7 mouse cellular contexts compared by ENCODE assay signal in the genomic region with DNA sequence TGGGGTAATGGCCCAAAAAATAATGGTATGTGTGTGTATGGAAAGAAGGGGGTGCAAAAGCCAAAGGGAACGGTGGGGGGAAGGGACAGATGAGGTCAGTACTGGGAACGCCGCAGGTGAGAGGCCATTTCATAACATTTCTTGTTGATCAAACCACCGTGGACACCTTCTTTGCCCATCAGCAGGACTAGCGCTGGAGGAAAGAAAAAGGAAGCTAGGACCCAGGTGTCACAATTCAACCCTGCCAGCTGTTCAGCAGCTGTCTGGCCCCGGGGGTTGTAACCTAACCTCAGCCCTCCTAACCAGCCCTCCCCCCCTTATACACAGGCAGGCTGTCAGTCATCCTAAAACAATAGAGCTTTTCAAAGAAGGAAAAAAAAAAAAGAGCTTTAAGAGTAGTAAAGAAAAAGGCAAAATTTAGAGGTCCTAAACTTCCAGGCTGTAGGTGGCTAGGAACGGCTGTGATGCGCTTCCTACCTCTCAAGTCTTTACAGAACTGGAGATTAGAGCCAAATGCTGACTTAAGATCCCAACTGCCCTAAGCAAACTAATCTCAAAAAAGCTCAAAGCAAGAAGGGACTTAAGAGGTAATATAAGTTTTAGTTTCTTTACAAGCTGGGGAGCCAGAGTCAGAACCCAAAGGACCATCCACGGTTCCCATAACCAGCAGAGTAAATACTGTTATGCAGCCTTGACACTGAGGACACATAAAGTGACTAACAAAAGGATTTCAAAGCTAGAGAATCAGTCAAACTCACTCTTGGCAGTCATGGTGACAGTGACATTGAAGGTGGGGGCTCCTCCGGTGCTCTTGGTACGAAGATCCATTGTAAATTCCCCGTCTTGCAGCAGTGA. TPM values are rescaled to one million over a fixed set of nuclear protein-coding genes. Genes with fewer than 3 reads are reported as not detected.
DNase-seq lines count a peak whose midpoint lies in the region; ATAC-seq and TF ChIP-seq lines count a peak whose summit lies in the region.

No protein-coding gene starts in this region.

- H3K36me3 ChIP-seq in heart, embryonic 14.5 days (ENCODE audit: control insufficient read depth, insufficient read depth, low read length), result peaks cover 50% of the 10 kb centered on the region
- peaks cover 39% of the 10 kb centered on the region for H3K36me3 ChIP-seq in liver, embryonic 16.5 days (ENCODE audit: control insufficient read depth, insufficient read depth)

- no peak for ATAC-seq in heart, embryonic 14.5 days (ENCODE audit: insufficient number of reproducible peaks, insufficient read depth, low FRiP score, low read depth)
- ATAC-seq in liver, embryonic 16.5 days (ENCODE audit: low read depth), result no peak

- 58% methylated on average over 12 of the region's 12 CpGs for WGBS in heart, embryonic 14.5 days
- 29% methylated on average over 12 of the region's 12 CpGs for WGBS in liver, embryonic 16.5 days (ENCODE audit: insufficient replicate concordance)

- peak overlapping the region; percentile 90 for H3K4me2 ChIP-seq in heart, embryonic 14.5 days (ENCODE audit: low read length)
- H3K4me2 ChIP-seq in liver, embryonic 16.5 days (ENCODE audit: low read depth, low read length), result peak overlapping the region; percentile 92

- H3K9ac ChIP-seq in heart, embryonic 14.5 days (ENCODE audit: low read length), result peak overlapping the region; percentile 99
- peak overlapping the region; percentile 100 for H3K9ac ChIP-seq in liver, embryonic 16.5 days (ENCODE audit: low read depth, low read length)

- H3K27ac ChIP-seq in layer of hippocampus, adult 2 months, result peak overlapping the region; percentile 98; the same call in 1 of the 2 replicates
- H3K27ac ChIP-seq in bone marrow macrophage, adult 2 months (ENCODE audit: insufficient read depth, low read depth, low read length), result peak overlapping the region; percentile 99
- peak overlapping the region; percentile 21 to 50; a peak in 1 of 4 replicates for H3K27ac ChIP-seq in heart, embryonic 14.5 days (replicated peaks in 1 of 2; ENCODE audit: control insufficient read depth in 1 of 2, insufficient read depth in 1 of 2, low read depth in 2 of 2, low read length in 2 of 2)
- peak overlapping the region; percentile 99 for H3K27ac ChIP-seq in liver, embryonic 16.5 days (ENCODE audit: low read length)

- H3K4me1 ChIP-seq in bone marrow macrophage, adult 2 months (ENCODE audit: control insufficient read depth, insufficient read depth, low read length), result peaks cover 27% of the 10 kb centered on the region
- H3K4me1 ChIP-seq in heart, embryonic 14.5 days (ENCODE audit: control insufficient read depth in 2 of 2, insufficient read depth in 2 of 2, low read length in 2 of 2), result peaks cover 21 to 53% of the 10 kb centered on the region in 2 experiments
- H3K4me1 ChIP-seq in liver, embryonic 16.5 days (ENCODE audit: control insufficient read depth, low read depth, low read length), result peaks cover 69% of the 10 kb centered on the region

- peak overlapping the region; percentile 100 for H3K4me3 ChIP-seq in layer of hippocampus, adult 2 months
- H3K4me3 ChIP-seq in bone marrow macrophage, adult 2 months (ENCODE audit: insufficient read depth, low read length), result peak overlapping the region; percentile 100
- peak overlapping the region; percentile 79 to 97 for H3K4me3 ChIP-seq in heart, embryonic 14.5 days (ENCODE audit: control insufficient read depth in 1 of 2, insufficient read depth in 1 of 2, low read depth in 1 of 2, low read length in 2 of 2)
- peak overlapping the region; percentile 99 for H3K4me3 ChIP-seq in liver, embryonic 16.5 days (ENCODE audit: low read depth, low read length)

- no peak for DNase-seq in layer of hippocampus, adult 2 months (ENCODE audit: low spot score in 2 of 2)
- no peak for DNase-seq in layer of hippocampus, postnatal 25 days (ENCODE audit: extremely low spot score in 1 of 2, low spot score in 1 of 2)
- peak; percentile 65 for DNase-seq in thymus, postnatal 25 days
- DNase-seq in kidney, adult 9 months, result no peak

- no peaks in the 10 kb centered on the region for H3K27me3 ChIP-seq in heart, embryonic 14.5 days (ENCODE audit: control insufficient read depth, insufficient read depth, low read length)
- H3K27me3 ChIP-seq in liver, embryonic 16.5 days (ENCODE audit: control insufficient read depth, insufficient read depth, low read depth, low read length), result peaks cover 2% of the 10 kb centered on the region; the same call in 1 of the 2 replicates

- no peak for TF ChIP-seq CTCF in layer of hippocampus, adult 2 months (conservative IDR thresholded peaks at IDR 0.05)
- no peak for TF ChIP-seq CTCF in bone marrow macrophage, adult 2 months (IDR thresholded peaks at IDR 0.05; ENCODE audit: low read depth, low read length)

- no peak for TF ChIP-seq POLR2A in bone marrow macrophage, adult 2 months (IDR thresholded peaks at IDR 0.05; ENCODE audit: borderline replicate concordance, low read depth, low read length)

- no peaks in the 10 kb centered on the region for H3K9me3 ChIP-seq in heart, embryonic 14.5 days (ENCODE audit: control insufficient read depth, low read length)
- no peaks in the 10 kb centered on the region for H3K9me3 ChIP-seq in liver, embryonic 16.5 days (replicated peaks; ENCODE audit: control insufficient read depth, low read length)

RNA-seq across cellular contexts. Expression of gene Pfn1, which starts 2.2 kb away (rescaled TPM):
- 100 to 1,000 TPM; 333 to 349 TPM for total RNA-seq in layer of hippocampus, adult 2 months (2021)
- total RNA-seq in layer of hippocampus, postnatal 25 days (2021), result 100 to 1,000 TPM; 376 to 385 TPM
- polyA plus RNA-seq in bone marrow macrophage, adult 2 months (2012; ENCODE audit: insufficient read depth, insufficient read length, missing spikeins), result 1,781 and 1,801 TPM in 2 replicates
- 1,353 and 1,384 TPM in 2 replicates for polyA plus RNA-seq in heart, embryonic 14.5 days (2014; fragmentation: Nextera tagmentation; extraction: Ambion mirVana)
- polyA plus RNA-seq in liver, embryonic 16.5 days (2015; fragmentation: Nextera tagmentation; extraction: Ambion mirVana), result 899 and 965 TPM in 2 replicates

RNA-seq across cellular contexts. Expression of gene Eno3, which starts 4.7 kb away (rescaled TPM):
- 1 to 10 TPM; 6.6 to 7.9 TPM for total RNA-seq in layer of hippocampus, adult 2 months (2021)
- total RNA-seq in layer of hippocampus, postnatal 25 days (2021), result 1 to 10 TPM; 7.2 to 8.2 TPM
- polyA plus RNA-seq in bone marrow macrophage, adult 2 months (2012; ENCODE audit: insufficient read depth, insufficient read length, missing spikeins), result 4.7 and 7.4 TPM in 2 replicates
- polyA plus RNA-seq in heart, embryonic 14.5 days (2014; fragmentation: Nextera tagmentation; extraction: Ambion mirVana), result 468 and 495 TPM in 2 replicates
- polyA plus RNA-seq in liver, embryonic 16.5 days (2015; fragmentation: Nextera tagmentation; extraction: Ambion mirVana), result 11.6 and 22.1 TPM in 2 replicates

RNA-seq across cellular contexts. Expression of gene Slc25a11, which starts 5.0 kb away (rescaled TPM):
- 100 to 1,000 TPM; 115 to 123 TPM for total RNA-seq in layer of hippocampus, adult 2 months (2021)
- total RNA-seq in layer of hippocampus, postnatal 25 days (2021), result 100 to 1,000 TPM; 127 to 129 TPM
- polyA plus RNA-seq in bone marrow macrophage, adult 2 months (2012; ENCODE audit: insufficient read depth, insufficient read length, missing spikeins), result 99.9 and 110 TPM in 2 replicates
- polyA plus RNA-seq in heart, embryonic 14.5 days (2014; fragmentation: Nextera tagmentation; extraction: Ambion mirVana), result 290 and 303 TPM in 2 replicates
- polyA plus RNA-seq in liver, embryonic 16.5 days (2015; fragmentation: Nextera tagmentation; extraction: Ambion mirVana), result 74.5 and 79.2 TPM in 2 replicates

RNA-seq across cellular contexts. Expression of gene Rnf167, which starts 5.2 kb away (rescaled TPM):
- 10 to 100 TPM; 88.8 to 99.4 TPM for total RNA-seq in layer of hippocampus, adult 2 months (2021)
- 10 to 100 TPM; 86.9 to 87.6 TPM for total RNA-seq in layer of hippocampus, postnatal 25 days (2021)
- polyA plus RNA-seq in bone marrow macrophage, adult 2 months (2012; ENCODE audit: insufficient read depth, insufficient read length, missing spikeins), result 70.1 and 76.6 TPM in 2 replicates
- polyA plus RNA-seq in heart, embryonic 14.5 days (2014; fragmentation: Nextera tagmentation; extraction: Ambion mirVana), result 73.2 and 75.9 TPM in 2 replicates
- polyA plus RNA-seq in liver, embryonic 16.5 days (2015; fragmentation: Nextera tagmentation; extraction: Ambion mirVana), result 76.4 and 79.6 TPM in 2 replicates

RNA-seq across cellular contexts. Expression of gene Gp1ba, which starts 13.3 kb away (rescaled TPM):
- total RNA-seq in layer of hippocampus, adult 2 months (2021), result not detected
- total RNA-seq in layer of hippocampus, postnatal 25 days (2021), result not detected
- not detected in 2 replicates for polyA plus RNA-seq in bone marrow macrophage, adult 2 months (2012; ENCODE audit: insufficient read depth, insufficient read length, missing spikeins)
- polyA plus RNA-seq in heart, embryonic 14.5 days (2014; fragmentation: Nextera tagmentation; extraction: Ambion mirVana), result 0.74 and 1.2 TPM in 2 replicates
- polyA plus RNA-seq in liver, embryonic 16.5 days (2015; fragmentation: Nextera tagmentation; extraction: Ambion mirVana), result 2.3 and 3.9 TPM in 2 replicates

Comparison
In these comparisons a context has a peak if more than half of its experiments do, and no peak if none do; other contexts are left out.
1. H3K27ac ChIP-seq: peak in every context shown above with its lines; median percentile 99 in bone marrow macrophage, adult 2 months; 99 in liver, embryonic 16.5 days; 98 in layer of hippocampus, adult 2 months; 36 in heart, embryonic 14.5 days.
2. RNA of gene Eno3, which starts 4.7 kb away (polyA plus RNA-seq): 468 to 495 TPM in heart, embryonic 14.5 days; 11.6 to 22.1 TPM in liver, embryonic 16.5 days and 4.7 to 7.4 TPM in bone marrow macrophage, adult 2 months; every median in the first group is over 10 times any median in the second.
3. Peak in every context shown above with its lines, with median percentiles within 50 percentile points of each other: H3K4me3 ChIP-seq.